Mouse (Mus musculus): ENCODE data around the gene Rere. TPM values are rescaled to one million over a fixed set of nuclear protein-coding genes. Genes with fewer than 3 reads are reported as not detected.

Gene Rere
- polyA plus RNA-seq, 1 experiment from 2014 or later = 29.0 TPM

- no peak for ATAC-seq
- WGBS = 85% methylated on average over 4 of the region's 4 CpGs
- no peaks in the 10 kb centered on the region for H3K27me3 ChIP-seq (ENCODE audit: control insufficient read depth, insufficient read depth, low read depth, low read length)
- H3K4me2 ChIP-seq (ENCODE audit: low read length) = no peak overlapping the region
- H3K9ac ChIP-seq (ENCODE audit: low read depth, low read length) = no peak overlapping the region
- no peaks in the 10 kb centered on the region for H3K9me3 ChIP-seq (replicated peaks; ENCODE audit: control insufficient read depth, low read length, poor library complexity, severe bottlenecking)
- no peak overlapping the region for H3K27ac ChIP-seq (ENCODE audit: low read length)
- H3K4me1 ChIP-seq (ENCODE audit: control insufficient read depth, insufficient read depth, low read length) = no peaks in the 10 kb centered on the region
- no peak overlapping the region for H3K4me3 ChIP-seq (ENCODE audit: low read depth, low read length)
- H3K36me3 ChIP-seq (ENCODE audit: control insufficient read depth, insufficient read depth, low read length) = peaks cover 11% of the 10 kb centered on the region; the same call in 1 of the 2 replicates
Observed at GRCm38 (mm10) chr4:150624933-150625332, 343.5 kb downstream of the Rere start.

GRCm38 (mm10) chr4:150625425-150625824, 344.0 kb downstream of the Rere start:
- Histone ChIP-seq H3K36me3 (ENCODE audit: control insufficient read depth, insufficient read depth, low read length) (peaks cover 12% of the 10 kb centered on the region; the same call in 1 of the 2 replicates), H3K27ac (ENCODE audit: low read length) (no peak overlapping the region), H3K9me3 (replicated peaks; ENCODE audit: control insufficient read depth, low read length, poor library complexity, severe bottlenecking) (no peaks in the 10 kb centered on the region), H3K9ac (ENCODE audit: low read depth, low read length) (no peak overlapping the region), H3K27me3 (ENCODE audit: control insufficient read depth, insufficient read depth, low read depth, low read length) (no peaks in the 10 kb centered on the region), H3K4me2 (ENCODE audit: low read length) (no peak overlapping the region), H3K4me3 (ENCODE audit: low read depth, low read length) (no peak overlapping the region), H3K4me1 (ENCODE audit: control insufficient read depth, insufficient read depth, low read length) (no peaks in the 10 kb centered on the region)
- ATAC-seq = no peak; the same call in 1 of the 2 replicates
- WGBS = 19% methylated on average over 1 of the region's 1 CpGs

- Histone ChIP-seq H3K27ac (ENCODE audit: low read length) (peak overlapping the region; percentile 36; the same call in 1 of the 2 replicates), H3K27me3 (ENCODE audit: control insufficient read depth, insufficient read depth, low read depth, low read length) (no peaks in the 10 kb centered on the region), H3K4me2 (ENCODE audit: low read length) (no peak overlapping the region), H3K9me3 (replicated peaks; ENCODE audit: control insufficient read depth, low read length, poor library complexity, severe bottlenecking) (no peaks in the 10 kb centered on the region), H3K4me1 (ENCODE audit: control insufficient read depth, insufficient read depth, low read length) (no peaks in the 10 kb centered on the region), H3K36me3 (ENCODE audit: control insufficient read depth, insufficient read depth, low read length) (peaks cover 14% of the 10 kb centered on the region; the same call in 1 of the 2 replicates), H3K9ac (ENCODE audit: low read depth, low read length) (no peak overlapping the region), H3K4me3 (ENCODE audit: low read depth, low read length) (no peak overlapping the region)
- WGBS = 46% methylated on average over 6 of the region's 6 CpGs
- ATAC-seq = no peak
Observed at GRCm38 (mm10) chr4:150625951-150626732, 344.7 kb downstream of the Rere start.

GRCm38 (mm10) chr4:150629266-150629665, 347.8 kb downstream of the Rere start:
- Histone ChIP-seq H3K27me3 (ENCODE audit: control insufficient read depth, insufficient read depth, low read depth, low read length) (no peaks in the 10 kb centered on the region), H3K9me3 (replicated peaks; ENCODE audit: control insufficient read depth, low read length, poor library complexity, severe bottlenecking) (no peaks in the 10 kb centered on the region), H3K27ac (ENCODE audit: low read length) (no peak overlapping the region), H3K4me3 (ENCODE audit: low read depth, low read length) (no peak overlapping the region), H3K4me1 (ENCODE audit: control insufficient read depth, insufficient read depth, low read length) (no peaks in the 10 kb centered on the region), H3K4me2 (ENCODE audit: low read length) (no peak overlapping the region), H3K9ac (ENCODE audit: low read depth, low read length) (no peak overlapping the region), H3K36me3 (ENCODE audit: control insufficient read depth, insufficient read depth, low read length) (peaks cover 5% of the 10 kb centered on the region)
- WGBS = 83% methylated on average over 11 of the region's 11 CpGs
- ATAC-seq = no peak

- Histone ChIP-seq H3K27ac (ENCODE audit: low read length) (no peak overlapping the region), H3K4me3 (ENCODE audit: low read depth, low read length) (no peak overlapping the region), H3K4me2 (ENCODE audit: low read length) (no peak overlapping the region), H3K27me3 (ENCODE audit: control insufficient read depth, insufficient read depth, low read depth, low read length) (no peaks in the 10 kb centered on the region), H3K9ac (ENCODE audit: low read depth, low read length) (no peak overlapping the region), H3K9me3 (replicated peaks; ENCODE audit: control insufficient read depth, low read length, poor library complexity, severe bottlenecking) (no peaks in the 10 kb centered on the region), H3K4me1 (ENCODE audit: control insufficient read depth, insufficient read depth, low read length) (no peaks in the 10 kb centered on the region), H3K36me3 (ENCODE audit: control insufficient read depth, insufficient read depth, low read length) (peaks cover 29% of the 10 kb centered on the region)
- WGBS = 88% methylated on average over 10 of the region's 10 CpGs
- no peak for ATAC-seq
Observed at GRCm38 (mm10) chr4:150635568-150635967, 354.1 kb downstream of the Rere start.

GRCm38 (mm10) chr4:150636635-150637034, 355.2 kb downstream of the Rere start:
- ATAC-seq = no peak
- no peaks in the 10 kb centered on the region for H3K27me3 ChIP-seq (ENCODE audit: control insufficient read depth, insufficient read depth, low read depth, low read length)
- no peak overlapping the region for H3K9ac ChIP-seq (ENCODE audit: low read depth, low read length)
- no peaks in the 10 kb centered on the region for H3K9me3 ChIP-seq (replicated peaks; ENCODE audit: control insufficient read depth, low read length, poor library complexity, severe bottlenecking)
- peaks cover 28% of the 10 kb centered on the region for H3K36me3 ChIP-seq (ENCODE audit: control insufficient read depth, insufficient read depth, low read length)
- H3K4me3 ChIP-seq (ENCODE audit: low read depth, low read length) = no peak overlapping the region
- WGBS = 85% methylated on average over 6 of the region's 6 CpGs
- no peaks in the 10 kb centered on the region for H3K4me1 ChIP-seq (ENCODE audit: control insufficient read depth, insufficient read depth, low read length)
- no peak overlapping the region for H3K27ac ChIP-seq (ENCODE audit: low read length)
- H3K4me2 ChIP-seq (ENCODE audit: low read length) = no peak overlapping the region

GRCm38 (mm10) chr4:150644299-150644698, 362.9 kb downstream of the Rere start:
- Histone ChIP-seq H3K4me2 (ENCODE audit: low read length) (no peak overlapping the region), H3K27ac (ENCODE audit: low read length) (no peak overlapping the region), H3K36me3 (ENCODE audit: control insufficient read depth, insufficient read depth, low read length) (peaks cover 16% of the 10 kb centered on the region), H3K27me3 (ENCODE audit: control insufficient read depth, insufficient read depth, low read depth, low read length) (no peaks in the 10 kb centered on the region), H3K9ac (ENCODE audit: low read depth, low read length) (no peak overlapping the region), H3K9me3 (replicated peaks; ENCODE audit: control insufficient read depth, low read length, poor library complexity, severe bottlenecking) (no peaks in the 10 kb centered on the region), H3K4me3 (ENCODE audit: low read depth, low read length) (no peak overlapping the region), H3K4me1 (ENCODE audit: control insufficient read depth, insufficient read depth, low read length) (no peaks in the 10 kb centered on the region)
- no peak for ATAC-seq
- WGBS = 93% methylated on average over 9 of the region's 9 CpGs

GRCm38 (mm10) chr4:150649327-150649726, 367.9 kb downstream of the Rere start:
- H3K4me1 ChIP-seq (ENCODE audit: control insufficient read depth, insufficient read depth, low read length) = peaks cover 11% of the 10 kb centered on the region
- no peak overlapping the region for H3K9ac ChIP-seq (ENCODE audit: low read depth, low read length)
- H3K4me3 ChIP-seq (ENCODE audit: low read depth, low read length) = no peak overlapping the region
- no peaks in the 10 kb centered on the region for H3K9me3 ChIP-seq (replicated peaks; ENCODE audit: control insufficient read depth, low read length, poor library complexity, severe bottlenecking)
- WGBS = 81% methylated on average over 5 of the region's 5 CpGs
- no peak overlapping the region for H3K4me2 ChIP-seq (ENCODE audit: low read length)
- H3K27ac ChIP-seq (ENCODE audit: low read length) = no peak overlapping the region
- no peaks in the 10 kb centered on the region for H3K36me3 ChIP-seq (ENCODE audit: control insufficient read depth, insufficient read depth, low read length)
- H3K27me3 ChIP-seq (ENCODE audit: control insufficient read depth, insufficient read depth, low read depth, low read length) = peaks cover 4% of the 10 kb centered on the region
- ATAC-seq = no peak

GRCm38 (mm10) chr4:150651390-150652277, 370.2 kb downstream of the Rere start, which contains the start of gene Slc45a1:
Slc45a1 (minus strand) TSS chr4:150652174.
- H3K9me3 ChIP-seq (replicated peaks; ENCODE audit: control insufficient read depth, low read length, poor library complexity, severe bottlenecking) = no peaks in the 10 kb centered on the region
- H3K9ac ChIP-seq (ENCODE audit: low read depth, low read length) = peak within 1 kb of the TSS; percentile 84
- peaks cover 7% of the 10 kb centered on the region for H3K27me3 ChIP-seq (ENCODE audit: control insufficient read depth, insufficient read depth, low read depth, low read length)
- H3K27ac ChIP-seq (ENCODE audit: low read length) = peak within 1 kb of the TSS; percentile 62
- H3K4me2 ChIP-seq (ENCODE audit: low read length) = peak within 1 kb of the TSS; percentile 77
- peak within 1 kb of the TSS; percentile 66 for H3K4me3 ChIP-seq (ENCODE audit: low read depth, low read length)
- no peaks in the 10 kb centered on the region for H3K36me3 ChIP-seq (ENCODE audit: control insufficient read depth, insufficient read depth, low read length)
- peaks cover 11% of the 10 kb centered on the region for H3K4me1 ChIP-seq (ENCODE audit: control insufficient read depth, insufficient read depth, low read length)
- 5% methylated on average over 41 of the region's 41 CpGs for WGBS
- peak; percentile 59 for ATAC-seq
